Mouse (Mus musculus) liver, embryonic 14.5 days (tissue): ENCODE data around the gene Arrdc4. TPM values are rescaled to one million over a fixed set of nuclear protein-coding genes. Genes with fewer than 3 reads are reported as not detected.

Source experiments
- ATAC-seq: fragments of 200-750 bp; cut with Nextera tagmentation; 2 replicates; pipeline ENCODE4 v1.8.0; 2017; ENCODE audit warnings: moderate number of reproducible peaks, mild to moderate bottlenecking, moderate library complexity; ENCODE audit not compliant: insufficient read depth
- DNase-seq, 3 experiments: peaks; one replicate each; pipeline ENCODE4 v3.0.0-alpha.2; 2012 to 2013; ENCODE audit warnings: low read depth in 3 of 3, low spot score in 3 of 3
- H3K27ac ChIP-seq: fragments of 300-500 bp; sonication (generic); 2 replicates; pipeline ENCODE4 v1.5.1; 2014; ENCODE audit warnings: moderate library complexity, mild to moderate bottlenecking, control low read depth, inconsistent platforms
- H3K27me3 ChIP-seq: fragments of 300-500 bp; sonication (generic); 2 replicates; pipeline ENCODE4 v1.6.1; 2014; ENCODE audit warnings: mild to moderate bottlenecking, low read length, moderate library complexity; ENCODE audit not compliant: control insufficient read depth, insufficient read depth
- H3K36me3 ChIP-seq: fragments of 300-500 bp; sonication (generic); replicated peaks from 2 replicates; pipeline ENCODE4 v1.6.1; 2014; ENCODE audit warnings: low read depth; ENCODE audit not compliant: control insufficient read depth, insufficient read depth
- H3K4me1 ChIP-seq, 2 experiments: fragments of 200-500 bp in 1 of 2; fragments of 300-500 bp in 1 of 2; sonication (generic) in 1 of 2; replicated peaks; 2 replicates each; pipeline ENCODE4 v1.6.1; 2012 to 2014; ENCODE audit warnings: antibody characterized with exemption in 1 of 2, inconsistent platforms in 1 of 2, low read length in 1 of 2; ENCODE audit not compliant: control insufficient read depth in 2 of 2, insufficient read depth in 2 of 2
- H3K4me2 ChIP-seq: fragments of 300-500 bp; sonication (generic); 2 replicates; pipeline ENCODE4 v1.6.1; 2014; ENCODE audit warnings: low read depth, mild to moderate bottlenecking, control low read depth, moderate library complexity
- H3K4me3 ChIP-seq, 2 experiments: fragments of 200-500 bp in 1 of 2; fragments of 300-500 bp in 1 of 2; sonication (generic) in 1 of 2; 2 replicates each; pipeline ENCODE4 v1.5.1; 2012 to 2014; ENCODE audit warnings: low read depth in 2 of 2, low read length in 2 of 2, mild to moderate bottlenecking in 2 of 2, control low read depth in 1 of 2, inconsistent platforms in 1 of 2, moderate library complexity in 1 of 2; ENCODE audit not compliant: insufficient read depth in 1 of 2
- H3K9ac ChIP-seq: fragments of 300-500 bp; sonication (generic); replicated peaks from 2 replicates; pipeline ENCODE4 v1.6.1; 2014; ENCODE audit warnings: mild to moderate bottlenecking, control low read depth, moderate library complexity
- H3K9me3 ChIP-seq: fragments of 300-500 bp; sonication (generic); 2 replicates; pipeline ENCODE4 v1.6.1; 2016; ENCODE audit warnings: low read length, mixed read lengths; ENCODE audit not compliant: control insufficient read depth
- CTCF ChIP-seq: IDR thresholded peaks from 2 replicates; pipeline ENCODE4 v1.5.1; 2016; ENCODE audit warnings: antibody characterized with exemption, low read depth, control low read depth
- EP300 ChIP-seq: IDR thresholded peaks from 2 replicates; pipeline ENCODE4 v1.6.1; 2016; ENCODE audit warnings: antibody characterized with exemption, low read depth
- WGBS: fragments of 180-500 bp; shearing (Covaris S2); extraction: QIAGEN DNeasy Blood & Tissue Kit; methylation state at CpG from one replicate; pipeline ENCODE4 v1.1.7; 2014; ENCODE audit not compliant: insufficient replicate concordance; 5-methylcytosine and 5-hydroxymethylcytosine counted together
- polyA plus RNA-seq, 2 experiments: library from polyadenylated mRNA; depleted of rRNA in 1 of 2; stranded (reverse) in 1 of 2; unstranded in 1 of 2; fragments of >200 nt; fragmentation: Nextera tagmentation in 1 of 2; extraction: Ambion mirVana in 1 of 2; gene quantifications; 2 replicates each; pipeline versions ENCODE4 v1.2.1 to v1.2.3; 2012 to 2014

Gene Arrdc4
- polyA plus RNA-seq, 2 experiments = 1.4 to 4.1 TPM

DNA sequence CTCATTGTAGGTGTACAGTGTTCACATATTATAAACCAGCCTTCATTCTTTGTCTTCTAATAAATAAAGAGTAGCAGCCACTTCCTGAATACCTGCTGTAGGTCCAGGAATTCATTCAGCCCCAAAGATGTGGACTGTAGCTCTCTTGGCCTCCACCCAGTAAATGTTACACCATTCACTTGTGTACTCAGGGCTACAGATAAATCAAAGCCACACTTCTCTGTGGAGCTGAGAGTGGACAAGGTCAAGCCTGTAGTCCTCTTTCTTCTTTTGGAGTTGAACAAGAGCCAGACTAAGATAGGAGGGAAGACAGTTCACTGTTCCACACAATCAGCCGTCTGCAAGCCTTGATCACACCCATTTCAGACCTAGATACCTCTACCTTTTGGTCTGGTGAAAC, 36.1 kb downstream of the Arrdc4 start:
- TF ChIP-seq EP300 (no peak), CTCF (no peak)
- H3K27ac ChIP-seq = no peak overlapping the region
- H3K4me3 ChIP-seq = no peak overlapping the region
- H3K4me2 ChIP-seq = no peak overlapping the region
- ATAC-seq (no peak), DNase-seq (peak in 1 of 3 experiments; percentile 6)
- whole genome bisulfite sequencing = 42% methylated on average over 1 of the region's 1 CpGs
- no peaks in the 10 kb centered on the region for H3K27me3 ChIP-seq
- H3K9me3 ChIP-seq = no peaks in the 10 kb centered on the region
- peaks cover 0 to 3% of the 10 kb centered on the region in 2 experiments; a peak in 1 of 4 replicates for H3K4me1 ChIP-seq
- no peak overlapping the region for H3K9ac ChIP-seq
- H3K36me3 ChIP-seq = no peaks in the 10 kb centered on the region

DNA sequence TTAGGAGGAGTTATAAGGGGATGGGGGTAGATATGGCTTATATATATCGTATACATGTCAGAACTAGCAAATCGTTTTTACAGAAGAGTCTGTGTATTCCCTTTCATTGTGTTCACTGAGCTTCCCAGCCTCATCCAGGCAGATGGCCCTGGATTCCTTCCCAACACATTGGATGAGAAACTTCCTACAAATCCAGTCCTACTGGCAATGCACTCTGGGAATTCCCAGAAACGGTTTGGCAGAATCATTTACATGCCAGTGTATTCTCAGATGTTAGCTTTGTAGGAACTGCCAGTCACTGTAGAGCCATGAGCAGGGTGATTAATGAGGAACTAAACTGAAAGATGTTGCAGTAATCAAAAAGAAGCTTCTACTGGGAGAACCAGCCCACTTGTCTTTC, 36.6 kb downstream of the Arrdc4 start:
- Histone ChIP-seq H3K27ac (no peak overlapping the region), H3K9ac (no peak overlapping the region), H3K9me3 (no peaks in the 10 kb centered on the region), H3K4me1 (no peaks in the 10 kb centered on the region), H3K36me3 (no peaks in the 10 kb centered on the region), H3K4me2 (no peak overlapping the region), H3K27me3 (no peaks in the 10 kb centered on the region), H3K4me3 (no peak overlapping the region)
- TF ChIP-seq CTCF (no peak), EP300 (no peak)
- 49% methylated on average over 3 of the region's 3 CpGs for WGBS
- DNase-seq (no peak), ATAC-seq (no peak)

DNA sequence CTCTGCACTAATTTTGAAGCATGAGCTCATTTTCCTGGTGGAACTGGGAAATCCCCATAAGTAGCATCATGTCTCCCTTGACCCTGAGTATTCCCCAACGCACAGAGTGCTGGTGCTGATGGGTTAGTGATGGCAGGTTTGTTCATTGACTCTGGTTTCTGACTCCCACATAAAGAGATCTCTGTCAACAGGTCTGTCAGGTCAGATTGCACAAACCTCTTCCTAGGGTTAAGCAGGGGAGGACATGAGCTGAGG, 39.8 kb downstream of the Arrdc4 start:
- Histone ChIP-seq H3K27ac (no peak overlapping the region), H3K9ac (no peak overlapping the region), H3K9me3 (no peaks in the 10 kb centered on the region), H3K27me3 (no peaks in the 10 kb centered on the region), H3K36me3 (no peaks in the 10 kb centered on the region), H3K4me1 (no peaks in the 10 kb centered on the region), H3K4me2 (no peak overlapping the region), H3K4me3 (no peak overlapping the region)
- ATAC-seq = no peak
- DNase-seq = no peak
- 47% methylated on average over 1 of the region's 1 CpGs for WGBS
- TF ChIP-seq CTCF (no peak), EP300 (no peak)

DNA sequence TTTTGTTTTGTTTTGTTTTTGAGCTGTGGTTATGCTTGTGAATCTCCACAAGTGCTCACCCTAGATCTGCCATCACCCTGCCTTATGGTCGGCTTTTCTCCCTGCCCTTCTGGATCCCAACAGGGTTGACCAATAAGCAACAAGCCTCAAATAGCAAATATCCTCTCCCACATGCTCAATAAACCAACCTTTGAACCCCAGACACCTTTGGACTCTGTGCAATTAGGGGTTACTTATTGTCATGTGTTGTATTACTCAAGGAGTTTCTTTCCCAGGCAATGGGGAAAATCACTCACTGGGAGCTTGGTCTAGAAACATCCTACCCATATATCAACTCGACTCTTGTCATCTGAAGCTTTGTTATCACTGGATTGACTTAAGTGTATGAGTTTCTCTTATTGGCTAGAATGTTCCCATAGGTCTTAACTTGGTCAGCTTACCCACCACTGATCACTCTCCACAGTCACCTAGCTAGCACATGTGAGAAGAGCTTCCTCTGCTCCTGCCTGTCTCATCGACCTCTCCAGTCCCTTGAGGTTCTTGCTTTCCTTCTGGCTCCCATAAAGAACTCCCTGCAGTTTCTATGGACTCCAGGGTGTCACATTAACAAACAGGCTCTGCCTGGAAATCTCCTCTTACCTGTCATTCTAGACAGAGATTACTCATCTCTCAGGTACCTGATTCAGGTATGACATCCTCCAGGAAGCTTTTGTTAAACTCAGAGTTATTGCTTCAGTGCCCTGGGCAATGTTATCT, 40.3 kb downstream of the Arrdc4 start:
- Histone ChIP-seq H3K4me1 (no peaks in the 10 kb centered on the region), H3K27me3 (no peaks in the 10 kb centered on the region), H3K9ac (no peak overlapping the region), H3K36me3 (no peaks in the 10 kb centered on the region), H3K4me2 (no peak overlapping the region), H3K9me3 (no peaks in the 10 kb centered on the region), H3K27ac (no peak overlapping the region), H3K4me3 (no peak overlapping the region)
- TF ChIP-seq CTCF (no peak), EP300 (no peak)
- no peak for ATAC-seq
- no peak for DNase-seq
- WGBS = 38% methylated on average over 3 of the region's 3 CpGs

DNA sequence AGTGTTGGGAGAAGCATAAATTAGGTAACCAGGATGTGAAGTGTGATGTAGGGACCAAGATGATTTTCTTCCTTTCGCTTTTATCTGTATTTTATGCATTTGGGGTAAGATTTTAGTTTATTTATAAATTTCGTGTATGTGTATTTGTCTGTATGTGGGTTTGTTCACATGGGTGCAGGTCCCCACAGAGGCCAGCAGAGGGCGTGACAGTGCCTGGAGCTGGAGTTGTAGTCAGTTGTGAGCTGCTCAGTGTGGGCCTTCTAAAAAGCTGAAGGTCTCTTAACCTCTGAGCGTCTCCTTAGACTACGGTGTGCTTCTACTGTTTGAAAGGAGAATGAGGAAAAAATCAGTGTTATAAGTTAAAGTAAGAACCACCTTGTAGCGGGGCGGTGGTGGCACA, 43.9 kb downstream of the Arrdc4 start:
- TF ChIP-seq EP300 = no peak
- TF ChIP-seq CTCF = peak; percentile 44; the same call in 1 of the 2 replicates
- H3K27ac ChIP-seq = no peak overlapping the region
- no peaks in the 10 kb centered on the region for H3K36me3 ChIP-seq
- DNase-seq (no peak), ATAC-seq (no peak)
- H3K27me3 ChIP-seq = no peaks in the 10 kb centered on the region
- no peak overlapping the region for H3K4me2 ChIP-seq
- H3K9ac ChIP-seq = no peak overlapping the region
- no peaks in the 10 kb centered on the region for H3K4me1 ChIP-seq
- no peaks in the 10 kb centered on the region for H3K9me3 ChIP-seq
- 68% methylated on average over 7 of the region's 7 CpGs for WGBS
- no peak overlapping the region for H3K4me3 ChIP-seq
